Mouse (Mus musculus): ENCODE data around the gene Zfp687. TPM values are rescaled to one million over a fixed set of nuclear protein-coding genes. Genes with fewer than 3 reads are reported as not detected.

Gene Zfp687
- polyA plus RNA-seq, 1 experiment from 2014 or later: 34.9 TPM

- WGBS: under 1% methylated on average over 57 of the region's 57 CpGs
- DNase-seq (ENCODE audit: low spot score): peak; percentile 94
- H3K27me3 ChIP-seq (replicated peaks; ENCODE audit: low read depth, poor library complexity, severe bottlenecking): no peaks in the 10 kb centered on the region
These were observed 40.5 kb downstream of the Zfp687 start, which contains the start of gene Pi4kb for GRCm38 (mm10) chr3:94974528-94975422. Gene Pi4kb (plus strand): TSS chr3:94974731.

GRCm38 (mm10) chr3:94974026-94974527 is 41.2 kb downstream of the Zfp687 start:
- DNase-seq (ENCODE audit: low spot score): no peak
- Histone ChIP-seq H3K36me3 (replicated peaks) (peaks cover 18% of the 10 kb centered on the region), H3K4me3 (peak overlapping the region; percentile 73), H3K4me1 (peaks cover 19% of the 10 kb centered on the region), H3K27me3 (replicated peaks; ENCODE audit: low read depth, poor library complexity, severe bottlenecking) (no peaks in the 10 kb centered on the region), H3K9me3 (no peaks in the 10 kb centered on the region), H3K27ac (replicated peaks) (peak overlapping the region; percentile 96)
- 20% methylated on average over 9 of the region's 9 CpGs for WGBS

More at GRCm38 (mm10) chr3:94974528-94975422, 40.5 kb downstream of the Zfp687 start, which contains the start of gene Pi4kb:
- Histone ChIP-seq H3K27ac (replicated peaks) (peak within 1 kb of the TSS; percentile 96), H3K4me1 (peaks cover 19% of the 10 kb centered on the region), H3K4me3 (peak within 1 kb of the TSS; percentile 73), H3K9me3 (no peaks in the 10 kb centered on the region), H3K36me3 (replicated peaks) (peaks cover 23% of the 10 kb centered on the region)

GRCm38 (mm10) chr3:94973620-94974019 is 41.6 kb downstream of the Zfp687 start:
- Histone ChIP-seq H3K36me3 (replicated peaks) (peaks cover 15% of the 10 kb centered on the region), H3K27ac (replicated peaks) (no peak overlapping the region; the same call in 1 of the 2 replicates), H3K4me1 (peaks cover 19% of the 10 kb centered on the region), H3K27me3 (replicated peaks; ENCODE audit: low read depth, poor library complexity, severe bottlenecking) (no peaks in the 10 kb centered on the region), H3K9me3 (no peaks in the 10 kb centered on the region), H3K4me3 (peak overlapping the region; percentile 73)
- WGBS: 89% methylated on average over 5 of the region's 5 CpGs
- no peak for DNase-seq (ENCODE audit: low spot score)

GRCm38 (mm10) chr3:94972552-94972951 is 42.7 kb downstream of the Zfp687 start:
- Histone ChIP-seq H3K4me1 (peaks cover 19% of the 10 kb centered on the region), H3K36me3 (replicated peaks) (peaks cover 7% of the 10 kb centered on the region), H3K27me3 (replicated peaks; ENCODE audit: low read depth, poor library complexity, severe bottlenecking) (no peaks in the 10 kb centered on the region), H3K9me3 (no peaks in the 10 kb centered on the region), H3K4me3 (no peak overlapping the region), H3K27ac (replicated peaks) (no peak overlapping the region)
- WGBS: 82% methylated on average over 3 of the region's 3 CpGs
- DNase-seq (ENCODE audit: low spot score): no peak

- Histone ChIP-seq H3K27me3 (replicated peaks; ENCODE audit: low read depth, poor library complexity, severe bottlenecking) (no peaks in the 10 kb centered on the region), H3K4me3 (no peak overlapping the region), H3K27ac (replicated peaks) (no peak overlapping the region), H3K9me3 (no peaks in the 10 kb centered on the region), H3K4me1 (no peaks in the 10 kb centered on the region), H3K36me3 (replicated peaks) (no peaks in the 10 kb centered on the region)
- 77% methylated on average over 1 of the region's 1 CpGs for WGBS
- DNase-seq (ENCODE audit: low spot score): no peak
These were observed 49.4 kb downstream of the Zfp687 start for GRCm38 (mm10) chr3:94965878-94966277.

- Histone ChIP-seq H3K4me3 (no peak overlapping the region), H3K9me3 (no peaks in the 10 kb centered on the region), H3K4me1 (no peaks in the 10 kb centered on the region), H3K27ac (replicated peaks) (no peak overlapping the region), H3K36me3 (replicated peaks) (no peaks in the 10 kb centered on the region), H3K27me3 (replicated peaks; ENCODE audit: low read depth, poor library complexity, severe bottlenecking) (no peaks in the 10 kb centered on the region)
- 98% methylated on average over 1 of the region's 1 CpGs for WGBS
- no peak for DNase-seq (ENCODE audit: low spot score)
These were observed 50.3 kb downstream of the Zfp687 start for GRCm38 (mm10) chr3:94964989-94965388.

- no peak overlapping the region for H3K27ac ChIP-seq (replicated peaks)
- peaks cover 43% of the 10 kb centered on the region for H3K36me3 ChIP-seq (replicated peaks)
- WGBS: 49% methylated on average over 5 of the region's 5 CpGs
- no peaks in the 10 kb centered on the region for H3K27me3 ChIP-seq (replicated peaks; ENCODE audit: low read depth, poor library complexity, severe bottlenecking)
- H3K9me3 ChIP-seq: no peaks in the 10 kb centered on the region
- no peak for DNase-seq (ENCODE audit: low spot score)
- no peak overlapping the region for H3K4me3 ChIP-seq
- peaks cover 2% of the 10 kb centered on the region; the same call in 1 of the 2 replicates for H3K4me1 ChIP-seq
These were observed 54.9 kb downstream of the Zfp687 start for GRCm38 (mm10) chr3:94960322-94960721.

GRCm38 (mm10) chr3:94959871-94960270 is 55.4 kb downstream of the Zfp687 start:
- Histone ChIP-seq H3K27me3 (replicated peaks; ENCODE audit: low read depth, poor library complexity, severe bottlenecking) (no peaks in the 10 kb centered on the region), H3K27ac (replicated peaks) (no peak overlapping the region), H3K36me3 (replicated peaks) (peaks cover 47% of the 10 kb centered on the region), H3K9me3 (no peaks in the 10 kb centered on the region), H3K4me1 (peaks cover 7% of the 10 kb centered on the region), H3K4me3 (no peak overlapping the region)
- no peak for DNase-seq (ENCODE audit: low spot score)
- WGBS: 58% methylated on average over 8 of the region's 8 CpGs

- Histone ChIP-seq H3K4me1 (peaks cover 12% of the 10 kb centered on the region), H3K4me3 (no peak overlapping the region), H3K9me3 (no peaks in the 10 kb centered on the region), H3K27ac (replicated peaks) (no peak overlapping the region), H3K27me3 (replicated peaks; ENCODE audit: low read depth, poor library complexity, severe bottlenecking) (no peaks in the 10 kb centered on the region), H3K36me3 (replicated peaks) (peaks cover 47% of the 10 kb centered on the region)
- DNase-seq (ENCODE audit: low spot score): no peak
- 89% methylated on average over 8 of the region's 8 CpGs for WGBS
These were observed 57.0 kb downstream of the Zfp687 start for GRCm38 (mm10) chr3:94958295-94958694.

Small RNAs within 50 kb of the gene (microRNA-seq; reads per million reads assigned to microRNA genes)
- 1.2 reads per million for gene Mir7013

Other genes starting within 250 kb of the Zfp687 start
- gene Cgn, start 229.0 kb downstream of the Zfp687 start, polyA plus RNA-seq (2016; fragmentation: Nextera tagmentation; extraction: Ambion mirVana): 10.7 and 10.8 TPM in 2 replicates
- 18.5 and 20.3 TPM in 2 replicates for gene Pogz, start 177.9 kb downstream of the Zfp687 start, polyA plus RNA-seq (2016; fragmentation: Nextera tagmentation; extraction: Ambion mirVana)
- gene Psmb4, start 128.5 kb downstream of the Zfp687 start, polyA plus RNA-seq (2016; fragmentation: Nextera tagmentation; extraction: Ambion mirVana): 336 and 337 TPM in 2 replicates
- 6.4 and 7.7 TPM in 2 replicates for gene Selenbp1, start 82.4 kb downstream of the Zfp687 start, polyA plus RNA-seq (2016; fragmentation: Nextera tagmentation; extraction: Ambion mirVana)
- 6.9 and 7.0 TPM in 2 replicates for gene Rfx5, start 61.4 kb downstream of the Zfp687 start, polyA plus RNA-seq (2016; fragmentation: Nextera tagmentation; extraction: Ambion mirVana)
- gene Pi4kb, start 40.7 kb downstream of the Zfp687 start, polyA plus RNA-seq (2016; fragmentation: Nextera tagmentation; extraction: Ambion mirVana): 23.8 and 24.4 TPM in 2 replicates
- 349 and 357 TPM in 2 replicates for gene Psmd4, start 27.2 kb upstream of the Zfp687 start, polyA plus RNA-seq (2016; fragmentation: Nextera tagmentation; extraction: Ambion mirVana)
- gene Pip5k1a, start 91.5 kb upstream of the Zfp687 start, polyA plus RNA-seq (2016; fragmentation: Nextera tagmentation; extraction: Ambion mirVana): 18.0 and 21.3 TPM in 2 replicates
- gene Vps72, start 95.6 kb upstream of the Zfp687 start, polyA plus RNA-seq (2016; fragmentation: Nextera tagmentation; extraction: Ambion mirVana): 288 and 295 TPM in 2 replicates
- gene Tmod4, start 109.0 kb upstream of the Zfp687 start, polyA plus RNA-seq (2016; fragmentation: Nextera tagmentation; extraction: Ambion mirVana): 1.4 and 1.5 TPM in 2 replicates
- gene Scnm1, start 118.6 kb upstream of the Zfp687 start, polyA plus RNA-seq (2016; fragmentation: Nextera tagmentation; extraction: Ambion mirVana): 81.0 and 84.4 TPM in 2 replicates
- gene Lysmd1, start 118.6 kb upstream of the Zfp687 start, polyA plus RNA-seq (2016; fragmentation: Nextera tagmentation; extraction: Ambion mirVana): 14.0 and 14.5 TPM in 2 replicates
- gene Tnfaip8l2, start 126.9 kb upstream of the Zfp687 start, polyA plus RNA-seq (2016; fragmentation: Nextera tagmentation; extraction: Ambion mirVana): 0.98 and 2.8 TPM in 2 replicates
- gene Sema6c, start 145.0 kb upstream of the Zfp687 start, polyA plus RNA-seq (2016; fragmentation: Nextera tagmentation; extraction: Ambion mirVana): 6.8 and 9.2 TPM in 2 replicates
- gene Gabpb2, start 202.5 kb upstream of the Zfp687 start, polyA plus RNA-seq (2016; fragmentation: Nextera tagmentation; extraction: Ambion mirVana): 12.0 and 12.5 TPM in 2 replicates
- gene Cdc42se1, start 213.3 kb upstream of the Zfp687 start, polyA plus RNA-seq (2016; fragmentation: Nextera tagmentation; extraction: Ambion mirVana): 91.1 and 91.2 TPM in 2 replicates
- gene Mllt11, start 216.7 kb upstream of the Zfp687 start, polyA plus RNA-seq (2016; fragmentation: Nextera tagmentation; extraction: Ambion mirVana): 29.9 and 35.2 TPM in 2 replicates
- 0.38 and 0.45 TPM in 2 replicates for gene Gm128, start 226.2 kb upstream of the Zfp687 start, polyA plus RNA-seq (2016; fragmentation: Nextera tagmentation; extraction: Ambion mirVana)
- 0.99 and 2.0 TPM in 2 replicates for gene Bnipl, start 235.7 kb upstream of the Zfp687 start, polyA plus RNA-seq (2016; fragmentation: Nextera tagmentation; extraction: Ambion mirVana)

Data from embryonic facial prominence, embryonic 10.5 days (tissue).